Mouse (Mus musculus) heart, embryonic 14.5 days (tissue): Measurements from ENCODE around the gene Esrrg. TPM values are rescaled to one million over a fixed set of nuclear protein-coding genes. Genes with fewer than 3 reads are reported as not detected.

Source experiments
- ATAC-seq: fragments of 200-750 bp; cut with Nextera tagmentation; 2 replicates; pipeline ENCODE4 v1.8.0; 2017; ENCODE audit warnings: low read depth, moderate TSS enrichment; ENCODE audit not compliant: insufficient number of reproducible peaks, insufficient read depth, low FRiP score
- H3K27ac ChIP-seq, 2 experiments: fragments of 200-500 bp in 1 of 2; fragments of 300-500 bp in 1 of 2; sonication (generic) in 1 of 2; replicated peaks in 1 of 2; 2 replicates each; pipeline ENCODE4 v1.5.1; 2012 to 2014; ENCODE audit warnings: low read depth in 2 of 2, low read length in 2 of 2, control low read depth in 1 of 2, mild to moderate bottlenecking in 1 of 2, mixed read lengths in 1 of 2; ENCODE audit not compliant: control insufficient read depth in 1 of 2, insufficient read depth in 1 of 2
- H3K27me3 ChIP-seq: fragments of 300-500 bp; sonication (generic); 2 replicates; pipeline ENCODE4 v1.6.1; 2014; ENCODE audit warnings: mild to moderate bottlenecking, low read length, control low read depth; ENCODE audit not compliant: control insufficient read depth, insufficient read depth
- H3K36me3 ChIP-seq: fragments of 300-500 bp; sonication (generic); 2 replicates; pipeline ENCODE4 v1.6.1; 2014; ENCODE audit warnings: mild to moderate bottlenecking, control low read depth, low read length, mixed read lengths; ENCODE audit not compliant: control insufficient read depth, insufficient read depth
- H3K4me1 ChIP-seq, 2 experiments: fragments of 200-500 bp in 1 of 2; fragments of 300-500 bp in 1 of 2; sonication (generic) in 1 of 2; 2 replicates each; pipeline ENCODE4 v1.6.1; 2012 to 2014; ENCODE audit warnings: low read length in 2 of 2, control low read depth in 1 of 2, mixed read lengths in 1 of 2; ENCODE audit not compliant: control insufficient read depth in 2 of 2, insufficient read depth in 2 of 2
- H3K4me2 ChIP-seq: fragments of 300-500 bp; sonication (generic); 2 replicates; pipeline ENCODE4 v1.6.1; 2014; ENCODE audit warnings: mild to moderate bottlenecking, low read length
- H3K4me3 ChIP-seq, 2 experiments: fragments of 200-500 bp in 1 of 2; fragments of 300-500 bp in 1 of 2; sonication (generic) in 1 of 2; 2 replicates each; pipeline ENCODE4 v1.5.1; 2012 to 2014; ENCODE audit warnings: low read length in 2 of 2, mild to moderate bottlenecking in 2 of 2, control low read depth in 1 of 2, low read depth in 1 of 2, moderate library complexity in 1 of 2; ENCODE audit not compliant: control insufficient read depth in 1 of 2, insufficient read depth in 1 of 2
- H3K9ac ChIP-seq: fragments of 300-500 bp; sonication (generic); 2 replicates; pipeline ENCODE4 v1.6.1; 2014; ENCODE audit warnings: mild to moderate bottlenecking, low read length
- H3K9me3 ChIP-seq: fragments of 300-500 bp; sonication (generic); 2 replicates; pipeline ENCODE4 v1.6.1; 2016; ENCODE audit warnings: low read length, control low read depth; ENCODE audit not compliant: control insufficient read depth
- WGBS: fragments of 180-500 bp; shearing (Covaris S2); extraction: QIAGEN DNeasy Blood & Tissue Kit; methylation state at CpG from one replicate; pipeline ENCODE4 v1.1.7; 2014; 5-methylcytosine and 5-hydroxymethylcytosine counted together
- polyA plus RNA-seq: library from polyadenylated mRNA; unstranded; fragments of >200 nt; fragmentation: Nextera tagmentation; extraction: Ambion mirVana; gene quantifications from 2 replicates; pipeline ENCODE4 v1.2.1, GENCODE M21; 2014

Gene Esrrg
- polyA plus RNA-seq, 1 experiment from 2014 or later = 31.2 TPM

- H3K36me3 ChIP-seq = no peaks in the 10 kb centered on the region
- H3K9ac ChIP-seq = peak overlapping the region; percentile 67
- no peaks in the 10 kb centered on the region for H3K27me3 ChIP-seq
- peaks cover 3% of the 10 kb centered on the region; the same call in 1 of the 2 replicates for H3K9me3 ChIP-seq
- H3K27ac ChIP-seq = peak overlapping the region; percentile 98 to 99
- H3K4me3 ChIP-seq = no peak overlapping the region
- peak; percentile 33; the same call in 1 of the 2 replicates for ATAC-seq
- H3K4me1 ChIP-seq = peaks cover 8 to 23% of the 10 kb centered on the region in 2 experiments
- 3% methylated on average over 6 of the region's 6 CpGs for WGBS
- peak overlapping the region; percentile 47 for H3K4me2 ChIP-seq
Measured at GRCm38 (mm10) chr1:187836384-187836783, 227.8 kb downstream of the Esrrg start.

- 1% methylated on average over 7 of the region's 7 CpGs for WGBS
- H3K4me2 ChIP-seq = peak overlapping the region; percentile 47
- no peaks in the 10 kb centered on the region for H3K27me3 ChIP-seq
- H3K9ac ChIP-seq = peak overlapping the region; percentile 67; the same call in 1 of the 2 replicates
- H3K36me3 ChIP-seq = no peaks in the 10 kb centered on the region
- peak overlapping the region; percentile 98 to 99 for H3K27ac ChIP-seq
- H3K4me1 ChIP-seq = peaks cover 11 to 27% of the 10 kb centered on the region in 2 experiments
- ATAC-seq = peak; percentile 86
- H3K9me3 ChIP-seq = peaks cover 3% of the 10 kb centered on the region; the same call in 1 of the 2 replicates
- H3K4me3 ChIP-seq = no peak overlapping the region
Measured at GRCm38 (mm10) chr1:187836876-187837275, 228.3 kb downstream of the Esrrg start.

- peak overlapping the region; percentile 70 to 74 for H3K27ac ChIP-seq
- no peak overlapping the region for H3K4me3 ChIP-seq
- no peaks in the 10 kb centered on the region for H3K9me3 ChIP-seq
- 56% methylated on average over 8 of the region's 8 CpGs for WGBS
- H3K4me2 ChIP-seq = no peak overlapping the region
- no peak for ATAC-seq
- H3K36me3 ChIP-seq = no peaks in the 10 kb centered on the region
- no peak overlapping the region for H3K9ac ChIP-seq
- H3K27me3 ChIP-seq = no peaks in the 10 kb centered on the region
- H3K4me1 ChIP-seq = peaks cover 9 to 21% of the 10 kb centered on the region in 2 experiments
Measured at GRCm38 (mm10) chr1:187841629-187842028, 233.0 kb downstream of the Esrrg start.

DNA sequence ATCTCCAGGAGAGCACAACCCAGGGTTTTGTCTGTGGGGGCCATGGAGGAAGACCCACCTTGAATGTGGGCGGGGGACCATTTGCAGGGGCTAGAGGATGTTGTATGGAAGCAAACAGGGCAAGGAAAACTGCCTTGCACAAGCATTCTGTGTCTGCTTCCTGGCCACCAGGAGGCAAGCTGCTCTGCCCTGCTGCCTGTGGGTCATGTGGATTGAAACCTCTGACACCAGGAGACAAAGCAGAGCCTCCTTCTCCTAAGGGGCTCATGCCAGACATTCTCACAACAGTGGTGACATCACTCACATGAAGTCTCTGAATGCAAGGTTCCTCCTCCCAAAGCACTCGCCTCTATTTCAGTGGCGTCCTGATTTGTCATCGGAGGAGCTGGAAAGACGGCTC is 234.1 kb downstream of the Esrrg start:
- Histone ChIP-seq H3K4me2 (no peak overlapping the region), H3K9me3 (no peaks in the 10 kb centered on the region), H3K36me3 (no peaks in the 10 kb centered on the region), H3K9ac (no peak overlapping the region), H3K27ac (peak overlapping the region; percentile 70 to 74), H3K4me1 (peaks cover 9 to 20% of the 10 kb centered on the region in 2 experiments), H3K27me3 (no peaks in the 10 kb centered on the region), H3K4me3 (no peak overlapping the region)
- WGBS = 55% methylated on average over 5 of the region's 5 CpGs
- no peak for ATAC-seq

GRCm38 (mm10) chr1:187854148-187854547 is 245.6 kb downstream of the Esrrg start:
- Histone ChIP-seq H3K9ac (no peak overlapping the region), H3K27ac (no peak overlapping the region), H3K9me3 (0 out of 2 replicates have a peak, but pooled peaks cover 2% of the 10 kb centered on the region), H3K4me2 (no peak overlapping the region), H3K36me3 (no peaks in the 10 kb centered on the region), H3K4me1 (no peaks in the 10 kb centered on the region), H3K27me3 (no peaks in the 10 kb centered on the region), H3K4me3 (no peak overlapping the region)
- 51% methylated on average over 8 of the region's 8 CpGs for WGBS
- no peak for ATAC-seq

DNA sequence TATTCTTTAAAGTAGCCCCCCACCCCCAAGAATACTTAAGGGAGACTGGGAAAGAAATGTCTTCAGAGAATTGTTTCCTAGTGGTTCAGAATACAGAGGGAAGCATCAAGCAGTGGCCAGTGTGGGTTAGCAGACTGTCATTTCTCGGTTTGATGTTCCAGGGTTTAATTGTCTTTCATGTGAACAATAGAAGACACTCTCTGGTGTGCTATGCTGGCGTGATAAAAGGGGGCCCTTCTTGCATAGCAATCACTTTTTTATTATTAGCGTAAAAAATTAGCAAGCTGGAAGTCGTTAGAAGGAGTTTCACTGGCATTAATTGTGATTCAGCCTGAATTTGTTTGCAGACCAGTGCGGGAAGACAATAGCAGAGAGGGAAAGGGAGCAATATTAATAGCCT is 253.7 kb downstream of the Esrrg start:
- Histone ChIP-seq H3K27me3 (no peaks in the 10 kb centered on the region), H3K27ac (no peak overlapping the region), H3K9ac (no peak overlapping the region), H3K4me2 (no peak overlapping the region), H3K9me3 (0 out of 2 replicates have a peak, but pooled peaks cover 2% of the 10 kb centered on the region), H3K4me3 (no peak overlapping the region), H3K4me1 (peaks cover 0 to 9% of the 10 kb centered on the region in 2 experiments; a peak in 1 of 4 replicates), H3K36me3 (no peaks in the 10 kb centered on the region)
- WGBS = 79% methylated on average over 5 of the region's 5 CpGs
- ATAC-seq = no peak

DNA sequence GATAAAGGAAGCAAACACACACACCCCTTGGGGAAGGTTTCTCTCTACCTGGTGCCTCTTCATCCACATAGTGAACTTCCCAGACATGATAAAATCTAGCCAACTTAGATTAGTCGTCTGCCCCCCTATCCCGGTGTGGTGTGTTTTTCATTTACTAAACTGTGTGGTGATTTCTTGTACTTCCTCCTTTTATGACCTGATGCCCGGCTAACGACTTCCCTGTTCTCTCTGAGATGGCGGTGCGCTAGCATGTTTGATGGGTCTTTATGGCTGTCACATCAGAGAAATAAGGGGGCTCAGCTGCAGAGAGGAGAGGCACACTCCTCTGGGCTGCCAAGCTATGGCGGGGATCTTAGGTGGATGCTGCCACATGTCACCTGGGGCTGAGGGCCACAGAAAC is 259.8 kb downstream of the Esrrg start:
- no peaks in the 10 kb centered on the region for H3K9me3 ChIP-seq
- no peak for ATAC-seq
- no peak overlapping the region for H3K9ac ChIP-seq
- no peaks in the 10 kb centered on the region for H3K27me3 ChIP-seq
- no peak overlapping the region for H3K27ac ChIP-seq
- H3K4me2 ChIP-seq = no peak overlapping the region
- WGBS = 81% methylated on average over 7 of the region's 7 CpGs
- H3K4me1 ChIP-seq = peaks cover 7 to 20% of the 10 kb centered on the region in 2 experiments
- H3K36me3 ChIP-seq = no peaks in the 10 kb centered on the region
- H3K4me3 ChIP-seq = no peak overlapping the region

DNA sequence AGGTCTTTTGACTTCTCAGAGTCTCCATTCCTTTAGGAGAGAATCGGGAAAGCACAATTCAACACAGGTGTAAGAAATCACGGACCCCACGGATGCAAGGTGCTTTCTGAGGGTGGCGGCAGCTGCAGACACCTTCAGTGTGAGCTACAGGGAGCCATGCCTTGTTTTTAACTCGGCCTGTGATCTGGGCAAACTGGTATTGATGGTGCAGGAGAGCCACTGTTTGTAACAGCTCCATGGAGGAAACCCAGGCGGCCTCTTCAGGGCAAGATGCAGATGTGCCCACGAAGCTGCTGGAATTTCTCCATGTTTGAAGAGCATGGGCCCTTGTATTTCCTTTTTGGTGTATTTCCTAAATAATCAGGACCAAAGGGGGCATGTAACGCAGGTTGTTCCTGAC is 263.6 kb downstream of the Esrrg start:
- H3K27me3 ChIP-seq = no peaks in the 10 kb centered on the region
- peaks cover 16 to 25% of the 10 kb centered on the region in 2 experiments for H3K4me1 ChIP-seq
- no peak overlapping the region for H3K4me3 ChIP-seq
- no peak overlapping the region for H3K9ac ChIP-seq
- no peak overlapping the region for H3K4me2 ChIP-seq
- no peaks in the 10 kb centered on the region for H3K9me3 ChIP-seq
- 43% methylated on average over 8 of the region's 8 CpGs for WGBS
- no peaks in the 10 kb centered on the region for H3K36me3 ChIP-seq
- ATAC-seq = no peak
- peak overlapping the region; percentile 29 to 39; a peak in 2 of 4 replicates for H3K27ac ChIP-seq
